Mouse (Mus musculus): Measurements from ENCODE around the gene Rcn2.

DNA sequence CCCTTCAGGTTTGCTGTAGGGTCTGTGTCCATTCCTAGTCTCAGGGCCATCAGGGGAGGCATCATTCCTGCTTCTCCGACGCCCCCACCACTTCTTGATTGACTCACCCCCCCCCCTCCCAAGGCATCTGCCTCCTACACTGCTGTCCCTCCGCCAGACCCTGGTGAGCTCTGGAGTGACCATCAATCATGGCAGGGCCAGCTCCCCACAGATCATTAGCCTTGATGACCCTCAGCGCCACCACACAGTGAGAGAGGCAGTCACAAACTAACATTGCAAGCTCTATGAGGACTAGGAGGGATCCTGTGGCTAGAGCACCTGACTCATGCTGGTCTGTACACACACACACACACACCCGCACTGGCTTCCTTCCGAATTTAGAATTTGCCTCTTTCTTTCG lies 63.3 kb downstream of the Rcn2 start:
- TF ChIP-seq ZC3H11A (IDR thresholded peaks at IDR 0.05; ENCODE audit: borderline replicate concordance, low read depth, low read length) (no peak), ZNF384 (IDR thresholded peaks at IDR 0.05; ENCODE audit: low read depth, low read length) (no peak), HCFC1 (IDR thresholded peaks at IDR 0.05; ENCODE audit: borderline replicate concordance, insufficient read depth, low read length) (no peak)

Measured in ES-E14 (cell line).